Mouse (Mus musculus) gastrocnemius, adult 2 months (tissue): ENCODE results near the gene Pxn. TPM values are rescaled to one million over a fixed set of nuclear protein-coding genes. Genes with fewer than 3 reads are reported as not detected.
A peak's percentile ranks its signal among the peaks of the same experiment; 100 is the strongest.
"Not testable (repeated sequence)": the region's sequence is repeated elsewhere in the genome, so short reads cannot be mapped to it uniquely, and the experiment has no call there.

ENCODE experiments used
- DNase-seq: peaks from one replicate; pipeline ENCODE4 v3.0.0; 2022
- H3K27ac ChIP-seq: fragments of 200-600 bp; 2 replicates; pipeline ENCODE4 v1.8.1; 2022; ENCODE audit warnings: mild to moderate bottlenecking
- H3K4me3 ChIP-seq: fragments of 200-600 bp; 2 replicates; pipeline ENCODE4 v1.8.1; 2022; ENCODE audit warnings: mild to moderate bottlenecking, moderate library complexity
- CTCF ChIP-seq: fragments of 200-600 bp; IDR thresholded peaks from 2 replicates; pipeline ENCODE4 v1.8.1; 2022; ENCODE audit warnings: antibody characterized with exemption, mild to moderate bottlenecking, moderate library complexity
- intact Hi-C: fragments of 180-260 bp; cut with DNase I; formaldehyde crosslinking; loops from one replicate; pipeline ENCODE4 v1.15.1; 2025
- total RNA-seq, 2 experiments: library from RNA; stranded (reverse); gene quantifications; 2 replicates each; pipeline ENCODE4 v1.2.3; 2021

Pxn gene
- total RNA-seq, 2 experiments from 2014 or later: 79.2 to 95.2 TPM

- no peak for TF ChIP-seq CTCF
- Histone ChIP-seq H3K4me3 (peak overlapping the region; percentile 76), H3K27ac (peak overlapping the region; percentile 100)
- DNase-seq: peak; percentile 93
- intact Hi-C loops: no loop called here
Measured at GRCm38 (mm10) chr5:115489699-115490637, 16.5 kb upstream of the Pxn start.

GRCm38 (mm10) chr5:115490638-115491000 lies 15.9 kb upstream of the Pxn start:
- peak overlapping the region; percentile 100 for H3K27ac ChIP-seq
- intact Hi-C loops: no loop called here

GRCm38 (mm10) chr5:115491076-115491475 lies 15.4 kb upstream of the Pxn start:
- intact Hi-C loops: no loop called here
- Histone ChIP-seq H3K27ac (peak overlapping the region; percentile 100), H3K4me3 (peak overlapping the region; percentile 11; the same call in 1 of the 2 replicates)
- DNase-seq: no peak
- peak; percentile 13; the same call in 1 of the 2 replicates for TF ChIP-seq CTCF

More at GRCm38 (mm10) chr5:115490638-115491000, 15.9 kb upstream of the Pxn start:
- no peak for DNase-seq
- TF ChIP-seq CTCF: no peak
- peak overlapping the region; percentile 76 for H3K4me3 ChIP-seq

- peak; percentile 87 for DNase-seq
- intact Hi-C loops: no loop called here
- H3K27ac ChIP-seq: peak overlapping the region; percentile 100
- no peak for TF ChIP-seq CTCF
- peak overlapping the region; percentile 61 for H3K4me3 ChIP-seq
Measured at GRCm38 (mm10) chr5:115491771-115492322, 14.6 kb upstream of the Pxn start.

GRCm38 (mm10) chr5:115492711-115493335 lies 13.7 kb upstream of the Pxn start:
- intact Hi-C loops: no loop called here
- Histone ChIP-seq H3K27ac (peak overlapping the region; percentile 100; the same call in 1 of the 2 replicates), H3K4me3 (no peak overlapping the region)
- DNase-seq: no peak
- no peak for TF ChIP-seq CTCF

- no peak for TF ChIP-seq CTCF
- H3K4me3 ChIP-seq: no peak overlapping the region
- peak overlapping the region; percentile 43 for H3K27ac ChIP-seq
Measured at GRCm38 (mm10) chr5:115493441-115493840, 13.0 kb upstream of the Pxn start.

GRCm38 (mm10) chr5:115495618-115496017 lies 10.9 kb upstream of the Pxn start:
- H3K4me3 ChIP-seq, DNase-seq, H3K27ac ChIP-seq, intact Hi-C loops: not testable (repeated sequence)

More at GRCm38 (mm10) chr5:115493441-115493840, 13.0 kb upstream of the Pxn start:
- intact Hi-C loops: no loop called here
- peak; percentile 10 for DNase-seq

GRCm38 (mm10) chr5:115497033-115497432 lies 9.4 kb upstream of the Pxn start:
- Histone ChIP-seq H3K27ac (no peak overlapping the region), H3K4me3 (no peak overlapping the region)
- no peak for TF ChIP-seq CTCF
- intact Hi-C loops: no loop called here
- DNase-seq: no peak

GRCm38 (mm10) chr5:115498307-115499240 lies 7.9 kb upstream of the Pxn start:
- H3K4me3 ChIP-seq: no peak overlapping the region
- no peak for DNase-seq
- intact Hi-C loops: no loop called here
- no peak for TF ChIP-seq CTCF
- H3K27ac ChIP-seq: no peak overlapping the region

- intact Hi-C loops: no loop called here
- TF ChIP-seq CTCF: no peak
- H3K4me3 ChIP-seq: no peak overlapping the region
- peak; percentile 50 for DNase-seq
- peak overlapping the region; percentile 32 for H3K27ac ChIP-seq
Measured at GRCm38 (mm10) chr5:115500383-115500935, 6.0 kb upstream of the Pxn start.

- no peak for DNase-seq
- TF ChIP-seq CTCF: no peak
- Histone ChIP-seq H3K27ac (no peak overlapping the region), H3K4me3 (no peak overlapping the region)
- intact Hi-C loops: no loop called here
Measured at GRCm38 (mm10) chr5:115503035-115503434, 3.4 kb upstream of the Pxn start.

- H3K4me3 ChIP-seq, DNase-seq: not testable (repeated sequence)
- intact Hi-C loops: loop anchor here (1.0 to 5.0 kb wide), 2 partner anchors 33 to 52 kb away; partner anchors contain the start of gene Rplp0
- H3K27ac ChIP-seq: peak overlapping the region; percentile 20; the same call in 1 of the 2 replicates
Measured at GRCm38 (mm10) chr5:115505617-115506016, 859 bp upstream of the Pxn start.
